Comparison of ENCODE assay signal across 17 mouse cellular contexts in the genomic region with DNA sequence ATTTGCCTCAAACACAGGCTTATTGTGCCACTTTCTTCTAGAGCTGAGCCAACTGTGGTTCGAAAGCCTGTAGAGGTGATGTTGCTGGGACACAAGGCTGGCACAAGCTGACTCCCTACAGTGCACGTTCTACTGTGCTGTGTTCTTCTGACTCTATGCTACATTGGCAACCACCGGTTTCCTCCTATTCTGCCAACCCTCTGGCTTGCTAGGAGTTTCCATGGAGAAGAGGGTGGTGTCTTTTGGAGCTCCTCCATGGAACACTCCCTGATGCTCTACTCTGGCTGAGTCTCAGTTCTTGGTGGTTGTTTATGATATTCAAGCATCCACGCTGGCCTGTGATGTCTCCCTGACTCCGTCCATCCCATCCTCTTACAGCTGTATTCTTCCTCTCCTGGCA.
A peak's percentile ranks its signal among the peaks of the same experiment; 100 is the strongest.
DNase-seq lines count a peak whose midpoint lies in the region; ATAC-seq lines count a peak whose summit lies in the region.
"Had no signal": no experiment of that assay in that cellular context is flagged by ENCODE, and none has a peak within 500 bp of the region (broad histone marks: within the 10 kb centered on the region; RNA-seq: fewer than 3 reads in every experiment).

No protein-coding gene starts in this region.

- DNase-seq in frontal cortex, postnatal 14 days (ENCODE audit: low spot score in 2 of 2) = no peak
- peak; percentile 41 for DNase-seq in midbrain, embryonic 11.5 days (ENCODE audit: low spot score, missing footprints)
- no peak for DNase-seq in midbrain, embryonic 10.5 days (ENCODE audit: low spot score)
- DNase-seq in layer of hippocampus, adult 8-10 months (ENCODE audit: low spot score in 2 of 2) = peak; percentile 43 to 64
- DNase-seq in right cerebral cortex, postnatal 10 days (ENCODE audit: low spot score in 2 of 2) = peak; percentile 55 to 68
- DNase-seq in ovary, postnatal 14 days (ENCODE audit: low spot score) = no peak
- DNase-seq: adrenal gland, postnatal 14 days; cerebellum, adult 11 months; embryo, embryonic 11 days; heart, postnatal 10 days; kidney, postnatal 14 days had no signal

- no peaks in the 10 kb centered on the region for H3K4me1 ChIP-seq in midbrain, embryonic 11.5 days (ENCODE audit: control insufficient read depth, insufficient read depth, low read length)
- H3K4me1 ChIP-seq in midbrain, embryonic 10.5 days = peaks cover 17% of the 10 kb centered on the region
- H3K4me1 ChIP-seq in heart, embryonic 11.5 days (ENCODE audit: control insufficient read depth, insufficient read depth, low read length) = no peaks in the 10 kb centered on the region
- H3K4me1 ChIP-seq: intestine, embryonic 15.5 days; limb, embryonic 12.5 days; liver, embryonic 15.5 days had no signal

- no peak overlapping the region for H3K4me2 ChIP-seq in midbrain, embryonic 11.5 days
- no peak overlapping the region for H3K4me2 ChIP-seq in heart, embryonic 11.5 days
- H3K4me2 ChIP-seq: intestine, embryonic 15.5 days; limb, embryonic 12.5 days; liver, embryonic 15.5 days had no signal

- no peaks in the 10 kb centered on the region for H3K9me3 ChIP-seq in midbrain, embryonic 11.5 days (ENCODE audit: control insufficient read depth, low read length)
- H3K9me3 ChIP-seq in midbrain, embryonic 10.5 days (replicated peaks) = no peaks in the 10 kb centered on the region
- H3K9me3 ChIP-seq in heart, embryonic 11.5 days (replicated peaks; ENCODE audit: control insufficient read depth, low read length) = no peaks in the 10 kb centered on the region
- H3K9me3 ChIP-seq: intestine, embryonic 15.5 days; limb, embryonic 12.5 days; liver, embryonic 15.5 days had no signal

- no peak overlapping the region for H3K27ac ChIP-seq in midbrain, embryonic 11.5 days (ENCODE audit: low read depth, low read length)
- H3K27ac ChIP-seq in midbrain, embryonic 10.5 days (replicated peaks) = no peak overlapping the region
- H3K27ac ChIP-seq in heart, embryonic 11.5 days (ENCODE audit: low read depth, low read length) = no peak overlapping the region
- H3K27ac ChIP-seq: intestine, embryonic 15.5 days; limb, embryonic 12.5 days; liver, embryonic 15.5 days had no signal

- H3K9ac ChIP-seq in midbrain, embryonic 11.5 days (ENCODE audit: low read length) = no peak overlapping the region
- no peak overlapping the region for H3K9ac ChIP-seq in heart, embryonic 11.5 days (ENCODE audit: low read depth, low read length)
- H3K9ac ChIP-seq: intestine, embryonic 15.5 days; limb, embryonic 12.5 days; liver, embryonic 15.5 days had no signal

- no peaks in the 10 kb centered on the region for H3K36me3 ChIP-seq in midbrain, embryonic 11.5 days (ENCODE audit: control insufficient read depth, insufficient read depth, low read length)
- no peaks in the 10 kb centered on the region for H3K36me3 ChIP-seq in midbrain, embryonic 10.5 days
- no peaks in the 10 kb centered on the region for H3K36me3 ChIP-seq in heart, embryonic 11.5 days (ENCODE audit: control insufficient read depth, insufficient read depth, low read length)
- H3K36me3 ChIP-seq: G1E; intestine, embryonic 15.5 days; limb, embryonic 12.5 days; liver, embryonic 15.5 days had no signal

- H3K27me3 ChIP-seq in midbrain, embryonic 11.5 days (ENCODE audit: control insufficient read depth, insufficient read depth, low read length) = no peaks in the 10 kb centered on the region
- H3K27me3 ChIP-seq in midbrain, embryonic 10.5 days (ENCODE audit: low read depth, poor library complexity, severe bottlenecking) = no peaks in the 10 kb centered on the region; the same call in 1 of the 2 replicates
- no peaks in the 10 kb centered on the region for H3K27me3 ChIP-seq in heart, embryonic 11.5 days (ENCODE audit: control insufficient read depth, insufficient read depth, low read length)
- H3K27me3 ChIP-seq: intestine, embryonic 15.5 days; limb, embryonic 12.5 days; liver, embryonic 15.5 days had no signal

- H3K4me3 ChIP-seq in midbrain, embryonic 11.5 days (ENCODE audit: low read depth, low read length) = no peak overlapping the region
- H3K4me3 ChIP-seq in midbrain, embryonic 10.5 days = no peak overlapping the region
- H3K4me3 ChIP-seq in heart, embryonic 11.5 days (ENCODE audit: low read depth, low read length) = no peak overlapping the region
- H3K4me3 ChIP-seq: intestine, embryonic 15.5 days; limb, embryonic 12.5 days; liver, embryonic 15.5 days had no signal

- 86% methylated on average over 5 of the region's 5 CpGs for WGBS in midbrain, embryonic 11.5 days
- WGBS in midbrain, embryonic 10.5 days = 88% methylated on average over 5 of the region's 5 CpGs
- 87% methylated on average over 5 of the region's 5 CpGs for WGBS in heart, embryonic 11.5 days (ENCODE audit: insufficient replicate concordance)

- ATAC-seq in frontal cortex, adult (ENCODE audit: low TSS enrichment) = peak; percentile 80
- ATAC-seq in midbrain, embryonic 11.5 days (ENCODE audit: low FRiP score) = no peak
- no peak for ATAC-seq in heart, embryonic 11.5 days (replicated peaks; ENCODE audit: insufficient number of reproducible peaks, low FRiP score, low TSS enrichment)
- ATAC-seq: intestine, embryonic 15.5 days had no signal

Comparison
In these comparisons a context has a peak if more than half of its experiments do, and no peak if none do; other contexts are left out.
1. DNase-seq: peak in midbrain, embryonic 11.5 days (single experiment), layer of hippocampus, adult 8-10 months (2 of 2) and right cerebral cortex, postnatal 10 days (2 of 2); none in frontal cortex, postnatal 14 days (0 of 2), midbrain, embryonic 10.5 days (single experiment) and ovary, postnatal 14 days (single experiment).